Mouse (Mus musculus): ENCODE data around the gene Cd68. TPM values are rescaled to one million over a fixed set of nuclear protein-coding genes. Genes with fewer than 3 reads are reported as not detected.
A peak's percentile ranks its signal among the peaks of the same experiment; 100 is the strongest.

Cd68 gene
- polyA plus RNA-seq, 1 experiment from 2014 or later, result 9.4 TPM

DNA sequence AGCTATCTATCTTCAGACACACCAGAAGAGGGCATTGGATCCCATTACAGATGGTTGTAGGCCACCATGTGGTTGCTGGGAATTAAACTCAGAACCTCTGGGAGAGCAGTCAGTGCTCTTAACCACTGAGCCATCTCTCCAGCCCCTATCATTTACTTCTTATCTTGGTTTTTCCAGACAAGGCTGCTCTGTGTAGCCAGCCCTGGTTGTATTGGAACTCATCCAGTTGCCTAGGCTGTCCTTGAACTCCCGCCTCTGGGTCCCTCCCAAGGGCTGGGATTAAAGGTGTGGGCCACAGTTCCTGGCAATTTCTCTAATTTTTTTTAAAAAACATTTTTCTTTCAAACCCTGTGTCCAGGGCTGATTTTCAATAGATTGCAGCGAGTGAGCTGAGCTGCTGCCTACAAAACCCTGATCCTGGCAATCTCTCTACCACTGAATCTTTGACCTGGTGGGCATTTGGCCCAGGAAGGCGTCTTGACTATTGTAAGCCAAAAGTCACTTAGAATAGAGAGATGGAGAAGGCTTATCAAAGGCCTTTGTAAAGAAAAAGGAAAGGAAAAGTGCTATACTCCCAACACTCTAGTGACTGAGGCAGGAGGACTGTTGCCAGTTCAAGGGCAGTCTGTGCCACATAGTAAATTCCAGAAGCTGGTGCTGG lies 4.6 kb downstream of the Cd68 start:
- Histone ChIP-seq H3K27ac (peak overlapping the region; percentile 97), H3K9ac (peak overlapping the region; percentile 69), H3K4me2 (peak overlapping the region; percentile 61), H3K4me1 (peaks cover 31% of the 10 kb centered on the region), H3K9me3 (no peaks in the 10 kb centered on the region), H3K36me3 (replicated peaks) (peaks cover 42% of the 10 kb centered on the region), H3K27me3 (replicated peaks) (no peaks in the 10 kb centered on the region), H3K4me3 (peak overlapping the region; percentile 67)
- ATAC-seq (replicated peaks), result no peak
- 76% methylated on average over 3 of the region's 3 CpGs for WGBS

DNA sequence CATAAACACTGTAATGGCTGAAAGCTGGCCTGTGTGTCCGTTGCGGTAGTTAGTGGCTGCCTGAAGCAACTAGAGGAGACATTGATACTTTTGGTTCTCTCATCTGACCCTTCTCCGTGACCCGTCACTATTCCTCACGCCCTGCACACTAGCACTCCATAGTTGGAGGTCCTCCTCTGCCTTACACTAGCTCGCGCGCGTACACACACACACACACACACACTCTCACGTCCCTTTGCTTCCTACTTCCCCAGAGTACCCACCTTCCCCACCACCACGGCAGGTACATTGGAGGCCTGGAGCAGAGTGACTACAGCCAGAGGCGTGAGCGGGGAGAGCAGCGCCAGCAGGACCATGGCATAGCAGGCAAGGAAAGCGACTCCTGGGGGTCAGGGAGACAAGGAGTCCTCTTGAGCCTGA lies 8.5 kb downstream of the Cd68 start:
- 87% methylated on average over 15 of the region's 15 CpGs for WGBS
- H3K4me3 ChIP-seq, result no peak overlapping the region
- H3K36me3 ChIP-seq (replicated peaks), result peaks cover 25% of the 10 kb centered on the region
- peaks cover 26% of the 10 kb centered on the region for H3K4me1 ChIP-seq
- no peak overlapping the region for H3K27ac ChIP-seq
- no peaks in the 10 kb centered on the region for H3K9me3 ChIP-seq
- H3K9ac ChIP-seq, result no peak overlapping the region
- no peaks in the 10 kb centered on the region for H3K27me3 ChIP-seq (replicated peaks)
- H3K4me2 ChIP-seq, result no peak overlapping the region
- ATAC-seq (replicated peaks), result no peak

GRCm38 (mm10) chr11:69656617-69657461 lies 9.1 kb downstream of the Cd68 start:
- H3K4me3 ChIP-seq, result no peak overlapping the region
- H3K9ac ChIP-seq, result no peak overlapping the region
- H3K27me3 ChIP-seq (replicated peaks), result no peaks in the 10 kb centered on the region
- H3K9me3 ChIP-seq, result no peaks in the 10 kb centered on the region
- peaks cover 26% of the 10 kb centered on the region for H3K4me1 ChIP-seq
- ATAC-seq (replicated peaks), result no peak
- H3K36me3 ChIP-seq (replicated peaks), result peaks cover 32% of the 10 kb centered on the region
- WGBS, result 83% methylated on average over 10 of the region's 10 CpGs
- no peak overlapping the region for H3K4me2 ChIP-seq
- H3K27ac ChIP-seq, result no peak overlapping the region

GRCm38 (mm10) chr11:69656065-69656455 lies 9.9 kb downstream of the Cd68 start:
- peaks cover 18% of the 10 kb centered on the region for H3K4me1 ChIP-seq
- H3K36me3 ChIP-seq (replicated peaks), result peaks cover 38% of the 10 kb centered on the region
- no peak overlapping the region for H3K9ac ChIP-seq
- no peak for ATAC-seq (replicated peaks)
- no peak overlapping the region for H3K4me2 ChIP-seq
- H3K4me3 ChIP-seq, result no peak overlapping the region
- H3K9me3 ChIP-seq, result no peaks in the 10 kb centered on the region
- 89% methylated on average over 5 of the region's 5 CpGs for WGBS
- H3K27me3 ChIP-seq (replicated peaks), result no peaks in the 10 kb centered on the region
- no peak overlapping the region for H3K27ac ChIP-seq

DNA sequence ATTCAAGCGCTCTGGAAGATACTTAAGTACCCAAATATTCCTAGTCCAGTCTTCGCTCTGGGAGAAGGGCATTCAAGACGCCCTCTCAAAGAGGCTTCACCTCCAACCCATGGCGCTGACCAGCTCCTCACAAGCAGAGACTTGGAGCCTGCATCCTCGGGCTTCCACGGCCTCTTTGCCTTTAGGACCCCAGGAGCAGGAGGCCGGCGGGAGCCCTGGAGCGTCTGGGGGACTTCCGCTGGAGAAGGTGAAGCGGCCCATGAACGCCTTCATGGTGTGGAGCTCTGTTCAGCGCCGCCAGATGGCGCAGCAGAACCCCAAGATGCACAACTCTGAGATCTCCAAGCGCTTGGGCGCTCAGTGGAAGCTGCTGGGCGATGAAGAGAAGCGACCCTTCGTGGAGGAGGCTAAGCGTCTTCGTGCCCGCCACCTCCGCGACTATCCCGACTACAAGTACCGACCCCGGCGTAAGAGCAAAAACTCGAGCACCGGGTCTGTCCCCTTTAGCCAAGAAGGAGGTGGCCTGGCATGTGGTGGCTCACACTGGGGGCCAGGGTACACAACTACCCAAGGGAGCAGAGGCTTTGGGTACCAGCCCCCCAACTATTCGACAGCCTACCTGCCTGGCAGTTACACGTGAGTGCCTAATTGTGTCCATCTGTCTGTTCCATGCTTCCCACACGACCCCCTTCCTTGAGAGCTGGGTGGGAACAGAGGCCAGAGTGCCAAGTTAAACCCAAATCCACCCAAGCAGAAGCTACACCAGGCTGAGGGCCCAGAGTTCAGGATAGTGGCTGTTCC lies 10.5 kb downstream of the Cd68 start, which contains the start of gene Sox15:
Gene Sox15 (plus strand): TSS at position 51 of the 801 bp plus-strand sequence.
- Histone ChIP-seq H3K4me1 (peaks cover 13% of the 10 kb centered on the region), H3K36me3 (replicated peaks) (peaks cover 44% of the 10 kb centered on the region), H3K4me2 (no peak within 1 kb of the TSS), H3K27ac (no peak within 1 kb of the TSS), H3K9ac (no peak within 1 kb of the TSS), H3K27me3 (replicated peaks) (no peaks in the 10 kb centered on the region), H3K4me3 (no peak within 1 kb of the TSS), H3K9me3 (no peaks in the 10 kb centered on the region)
- WGBS, result 23% methylated on average over 34 of the region's 34 CpGs
- ATAC-seq (replicated peaks), result peak; percentile 57; the same call in 1 of the 2 replicates

DNA sequence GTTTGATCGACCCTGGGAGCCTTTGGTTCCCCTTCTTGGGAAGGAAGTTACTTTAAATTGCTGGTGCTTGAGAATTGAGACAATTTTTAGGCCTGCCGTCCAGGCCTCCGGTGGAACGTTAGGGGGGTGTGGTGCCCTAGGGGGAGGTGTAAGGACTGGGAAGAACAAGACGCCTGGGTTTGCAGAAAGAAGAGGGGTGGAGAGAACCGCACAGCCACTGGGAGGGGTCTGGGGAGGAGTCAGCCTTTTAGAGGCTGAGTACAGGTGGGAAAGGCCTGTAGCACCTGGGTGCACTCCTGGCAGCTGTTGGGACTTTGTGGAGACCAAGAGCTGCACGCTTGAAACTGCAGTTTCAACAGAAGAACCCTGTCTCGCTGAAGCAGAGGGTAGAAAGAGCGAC lies 11.2 kb downstream of the Cd68 start:
- H3K27me3 ChIP-seq (replicated peaks), result no peaks in the 10 kb centered on the region
- no peaks in the 10 kb centered on the region for H3K9me3 ChIP-seq
- no peak for ATAC-seq (replicated peaks)
- no peak overlapping the region for H3K9ac ChIP-seq
- peaks cover 51% of the 10 kb centered on the region for H3K36me3 ChIP-seq (replicated peaks)
- H3K4me3 ChIP-seq, result no peak overlapping the region
- peaks cover 9% of the 10 kb centered on the region for H3K4me1 ChIP-seq
- 47% methylated on average over 9 of the region's 9 CpGs for WGBS
- H3K4me2 ChIP-seq, result no peak overlapping the region
- no peak overlapping the region for H3K27ac ChIP-seq

DNA sequence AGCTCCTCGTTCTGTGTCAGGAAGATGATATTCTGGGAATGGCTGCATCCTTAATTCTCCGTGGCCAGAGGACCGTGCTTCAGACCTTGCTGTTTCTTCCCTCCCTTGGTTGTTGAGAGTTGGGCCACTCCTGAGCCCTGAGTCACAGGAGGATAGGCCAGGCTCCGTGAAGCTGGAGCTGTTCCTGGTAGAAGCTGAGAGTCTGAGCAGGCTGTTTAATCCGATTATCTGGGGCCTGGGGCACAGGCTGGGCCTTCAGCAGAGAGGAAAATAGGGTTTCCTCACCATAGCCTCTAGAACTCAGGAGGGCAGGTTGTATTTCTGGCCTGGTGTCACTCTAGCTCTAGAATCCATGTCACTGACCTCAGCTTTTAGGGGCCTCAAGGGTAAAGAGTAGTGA lies 12.6 kb downstream of the Cd68 start:
- Histone ChIP-seq H3K36me3 (replicated peaks) (peaks cover 58% of the 10 kb centered on the region), H3K4me3 (no peak overlapping the region), H3K27ac (peak overlapping the region; percentile 43; the same call in 1 of the 2 replicates), H3K9ac (no peak overlapping the region), H3K9me3 (no peaks in the 10 kb centered on the region), H3K4me1 (peaks cover 9% of the 10 kb centered on the region), H3K4me2 (no peak overlapping the region), H3K27me3 (replicated peaks) (no peaks in the 10 kb centered on the region)
- WGBS, result 53% methylated on average over 5 of the region's 5 CpGs
- ATAC-seq (replicated peaks), result no peak

DNA sequence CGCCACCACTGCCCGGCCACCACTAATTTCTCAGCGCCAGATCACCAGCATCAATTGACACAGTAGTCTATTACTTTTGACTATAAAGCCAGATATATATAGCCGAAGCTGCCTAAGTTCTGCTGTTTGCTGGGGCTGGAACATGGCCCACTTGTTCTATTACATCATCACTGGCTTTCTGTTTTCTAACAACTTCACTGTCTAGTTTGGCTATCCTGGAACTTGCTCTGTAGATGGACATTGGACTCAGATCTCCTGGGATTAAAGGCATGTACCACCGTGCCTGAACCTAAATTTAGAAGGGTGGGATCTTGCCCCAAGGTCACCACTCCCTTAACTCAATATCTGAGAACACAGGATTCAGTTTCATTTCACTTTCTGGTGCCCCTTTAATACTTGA lies 20.1 kb downstream of the Cd68 start:
- 92% methylated on average over 5 of the region's 5 CpGs for WGBS
- peaks cover 86% of the 10 kb centered on the region for H3K36me3 ChIP-seq (replicated peaks)
- ATAC-seq (replicated peaks), result no peak

DNA sequence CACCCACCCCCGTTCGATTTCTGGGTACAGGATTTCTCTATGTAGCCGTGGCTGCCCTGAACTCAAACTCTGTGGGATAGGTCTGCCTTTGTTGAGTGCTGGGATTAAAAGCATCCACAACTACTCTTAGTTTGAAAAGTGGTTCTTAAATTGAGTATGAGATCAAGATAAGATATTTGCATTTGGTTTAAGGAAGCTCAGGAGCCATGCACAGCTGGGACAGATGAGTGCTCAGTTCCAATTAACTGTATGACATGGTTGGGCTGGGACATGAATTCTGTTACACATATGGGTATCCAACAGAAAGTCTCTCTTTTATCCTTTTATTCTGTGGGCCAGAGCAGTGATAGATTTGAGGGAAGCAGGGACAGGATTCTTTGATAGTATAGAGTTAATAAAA lies 30.5 kb downstream of the Cd68 start:
- Histone ChIP-seq H3K4me1 (peaks cover 39% of the 10 kb centered on the region), H3K4me3 (no peak overlapping the region), H3K4me2 (peak overlapping the region; percentile 59), H3K9ac (no peak overlapping the region), H3K36me3 (replicated peaks) (peaks cover 7% of the 10 kb centered on the region; the same call in 1 of the 2 replicates), H3K27ac (no peak overlapping the region), H3K27me3 (replicated peaks) (no peaks in the 10 kb centered on the region), H3K9me3 (no peaks in the 10 kb centered on the region)
- no peak for ATAC-seq (replicated peaks)
- WGBS, result 83% methylated on average over 3 of the region's 3 CpGs

More for the DNA sequence above, 20.1 kb downstream of the Cd68 start:
- no peak overlapping the region for H3K27ac ChIP-seq
- H3K4me1 ChIP-seq, result no peaks in the 10 kb centered on the region
- H3K9ac ChIP-seq, result no peak overlapping the region
- no peak overlapping the region for H3K4me3 ChIP-seq
- no peak overlapping the region for H3K4me2 ChIP-seq
- no peaks in the 10 kb centered on the region for H3K27me3 ChIP-seq (replicated peaks)
- no peaks in the 10 kb centered on the region for H3K9me3 ChIP-seq

- WGBS, result under 1% methylated on average over 33 of the region's 50 CpGs
- Histone ChIP-seq H3K36me3 (replicated peaks) (no peaks in the 10 kb centered on the region; the same call in 1 of the 2 replicates), H3K4me2 (peak overlapping the region; percentile 59), H3K4me1 (peaks cover 39% of the 10 kb centered on the region), H3K9me3 (no peaks in the 10 kb centered on the region), H3K27me3 (replicated peaks) (no peaks in the 10 kb centered on the region), H3K9ac (peak overlapping the region; percentile 98), H3K27ac (peak overlapping the region; percentile 95), H3K4me3 (peak overlapping the region; percentile 92)
- peak; percentile 64 for ATAC-seq (replicated peaks)
Measured at GRCm38 (mm10) chr11:69633128-69633866, 32.7 kb downstream of the Cd68 start.

DNA sequence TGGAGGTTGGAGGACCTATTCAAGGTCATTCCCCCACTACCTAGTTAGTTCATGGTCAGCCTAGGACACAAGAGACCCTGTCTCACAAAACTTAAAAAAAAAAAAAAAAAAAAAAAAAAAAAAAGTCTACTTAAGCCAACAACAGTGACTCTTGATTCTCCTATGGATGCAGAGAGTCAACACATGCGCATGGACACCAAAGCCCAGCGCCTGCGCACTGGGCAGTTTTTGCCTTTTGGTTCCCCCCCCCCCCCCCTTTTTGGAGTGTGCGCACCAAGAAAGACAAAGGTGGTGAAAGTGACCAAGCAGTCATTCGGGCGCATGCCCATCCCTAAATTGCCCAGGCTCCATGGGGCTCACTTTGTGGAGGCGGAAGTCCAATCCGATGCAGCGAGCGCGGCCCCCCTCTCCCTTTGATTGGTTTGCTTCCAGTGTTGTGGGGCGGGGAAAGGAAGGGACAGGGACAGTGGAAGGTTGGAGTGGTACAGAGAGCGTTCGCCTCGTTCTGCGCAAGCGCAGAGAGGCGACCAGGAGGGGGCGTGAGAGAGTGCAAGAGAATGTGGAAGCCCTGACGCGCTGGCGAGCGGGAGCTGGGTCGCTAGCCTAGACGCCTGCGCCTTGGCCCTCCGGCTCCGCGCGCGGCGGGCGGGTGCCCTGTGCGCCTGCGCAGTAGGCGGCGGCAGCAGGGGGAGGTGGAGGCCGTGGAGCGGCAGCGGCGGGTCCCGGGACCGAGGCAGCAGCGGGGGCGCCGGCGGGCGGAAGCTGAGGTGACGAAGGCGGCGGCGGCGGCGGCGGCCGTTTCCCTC lies 33.5 kb downstream of the Cd68 start, which contains the start of gene Fxr2:
Gene Fxr2 (plus strand): TSS at position 707 of the 806 bp plus-strand sequence.
- Histone ChIP-seq H3K27ac (peak within 1 kb of the TSS; percentile 95), H3K9ac (peak within 1 kb of the TSS; percentile 98), H3K4me1 (peaks cover 39% of the 10 kb centered on the region), H3K4me3 (peak within 1 kb of the TSS; percentile 92), H3K36me3 (replicated peaks) (no peaks in the 10 kb centered on the region; the same call in 1 of the 2 replicates), H3K4me2 (peak within 1 kb of the TSS; percentile 59), H3K9me3 (no peaks in the 10 kb centered on the region), H3K27me3 (replicated peaks) (no peaks in the 10 kb centered on the region)
- WGBS, result under 1% methylated on average over 55 of the region's 56 CpGs
- ATAC-seq (replicated peaks), result peak; percentile 99

Measured in midbrain, embryonic 15.5 days (tissue).